Mouse (Mus musculus): ENCODE results near the gene Gm21885. TPM values are rescaled to one million over a fixed set of nuclear protein-coding genes. Genes with fewer than 3 reads are reported as not detected.
A peak's percentile ranks its signal among the peaks of the same experiment; 100 is the strongest.

Gene Gm21885
- polyA plus RNA-seq, 1 experiment from 2014 or later: 9.9 TPM

DNA sequence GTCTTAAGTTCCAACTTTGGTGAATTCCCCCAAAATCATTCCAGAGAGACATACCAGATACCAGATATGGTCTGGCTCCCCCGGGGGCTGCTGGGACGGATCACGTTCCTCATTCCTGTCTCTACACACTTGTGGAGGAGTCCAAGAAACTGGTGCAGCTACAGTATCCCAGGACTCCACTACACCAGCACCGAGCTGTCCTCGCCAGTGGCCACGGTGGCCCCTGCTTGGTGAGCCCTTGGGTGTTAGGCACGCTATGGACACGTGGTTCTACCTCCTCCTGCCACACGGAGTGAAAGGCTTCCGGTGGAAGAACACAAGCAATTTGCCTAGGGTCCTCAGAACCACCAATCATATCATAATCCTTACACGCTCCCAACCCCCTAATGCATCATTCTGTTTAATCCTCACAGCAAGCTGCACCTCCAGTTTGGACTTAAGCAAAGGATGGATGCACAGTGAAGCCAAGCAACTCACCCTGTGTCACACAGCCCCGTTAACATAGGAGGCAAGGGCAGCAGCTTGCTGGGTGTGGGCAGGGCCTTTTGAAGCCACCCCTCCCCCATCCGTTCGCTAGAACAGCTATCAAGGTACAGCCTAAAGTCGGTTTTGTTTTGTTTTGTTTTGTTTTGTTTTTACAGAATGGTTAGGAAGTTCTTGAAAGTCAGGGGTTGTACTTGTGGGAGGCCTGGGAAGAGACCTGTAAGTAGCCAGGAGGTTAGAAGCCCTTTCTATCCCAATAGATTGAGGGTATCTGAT, 38.1 kb upstream of the Gm21885 start:
- Histone ChIP-seq H3K27me3 (ENCODE audit: control insufficient read depth, insufficient read depth, low read length) (no peaks in the 10 kb centered on the region), H3K4me1 (ENCODE audit: control insufficient read depth, insufficient read depth, low read length) (peaks cover 37% of the 10 kb centered on the region), H3K9me3 (replicated peaks; ENCODE audit: control insufficient read depth, low read length) (no peaks in the 10 kb centered on the region), H3K36me3 (ENCODE audit: control insufficient read depth, insufficient read depth, low read length) (no peaks in the 10 kb centered on the region), H3K27ac (ENCODE audit: low read length) (peak overlapping the region; percentile 72), H3K4me2 (ENCODE audit: low read depth, low read length) (peak overlapping the region; percentile 60), H3K4me3 (replicated peaks; ENCODE audit: low read length) (peak overlapping the region; percentile 37; the same call in 1 of the 2 replicates), H3K9ac (ENCODE audit: low read length) (peak overlapping the region; percentile 69)
- ATAC-seq (ENCODE audit: insufficient read depth, low FRiP score): peak; percentile 39
- WGBS: 33% methylated on average over 15 of the region's 15 CpGs

DNA sequence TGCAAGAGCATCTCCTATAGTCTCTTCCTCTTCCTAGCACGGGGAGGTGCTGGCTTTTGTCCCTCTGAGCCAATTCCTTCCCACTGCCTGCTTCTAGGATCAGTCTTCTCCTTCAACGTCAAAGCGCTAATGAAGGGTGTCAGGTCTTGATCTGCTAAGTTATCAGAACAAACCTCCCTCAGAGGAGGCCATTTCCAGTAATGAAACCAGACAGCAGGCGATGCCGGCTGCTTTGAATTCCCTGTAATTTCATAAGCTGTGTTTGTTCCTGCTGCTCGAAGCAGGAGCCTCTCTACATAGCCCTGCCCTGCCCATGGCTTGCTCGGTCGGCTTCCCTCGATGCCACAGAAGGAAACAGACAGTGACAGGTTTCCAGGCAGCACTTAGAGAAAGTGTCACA, 37.3 kb upstream of the Gm21885 start:
- 66% methylated on average over 9 of the region's 9 CpGs for WGBS
- ATAC-seq (ENCODE audit: insufficient read depth, low FRiP score): no peak
- Histone ChIP-seq H3K9me3 (replicated peaks; ENCODE audit: control insufficient read depth, low read length) (no peaks in the 10 kb centered on the region), H3K36me3 (ENCODE audit: control insufficient read depth, insufficient read depth, low read length) (no peaks in the 10 kb centered on the region), H3K9ac (ENCODE audit: low read length) (no peak overlapping the region), H3K4me2 (ENCODE audit: low read depth, low read length) (no peak overlapping the region), H3K4me3 (replicated peaks; ENCODE audit: low read length) (no peak overlapping the region), H3K4me1 (ENCODE audit: control insufficient read depth, insufficient read depth, low read length) (peaks cover 37% of the 10 kb centered on the region), H3K27ac (ENCODE audit: low read length) (peak overlapping the region; percentile 0; the same call in 1 of the 2 replicates), H3K27me3 (ENCODE audit: control insufficient read depth, insufficient read depth, low read length) (no peaks in the 10 kb centered on the region)

DNA sequence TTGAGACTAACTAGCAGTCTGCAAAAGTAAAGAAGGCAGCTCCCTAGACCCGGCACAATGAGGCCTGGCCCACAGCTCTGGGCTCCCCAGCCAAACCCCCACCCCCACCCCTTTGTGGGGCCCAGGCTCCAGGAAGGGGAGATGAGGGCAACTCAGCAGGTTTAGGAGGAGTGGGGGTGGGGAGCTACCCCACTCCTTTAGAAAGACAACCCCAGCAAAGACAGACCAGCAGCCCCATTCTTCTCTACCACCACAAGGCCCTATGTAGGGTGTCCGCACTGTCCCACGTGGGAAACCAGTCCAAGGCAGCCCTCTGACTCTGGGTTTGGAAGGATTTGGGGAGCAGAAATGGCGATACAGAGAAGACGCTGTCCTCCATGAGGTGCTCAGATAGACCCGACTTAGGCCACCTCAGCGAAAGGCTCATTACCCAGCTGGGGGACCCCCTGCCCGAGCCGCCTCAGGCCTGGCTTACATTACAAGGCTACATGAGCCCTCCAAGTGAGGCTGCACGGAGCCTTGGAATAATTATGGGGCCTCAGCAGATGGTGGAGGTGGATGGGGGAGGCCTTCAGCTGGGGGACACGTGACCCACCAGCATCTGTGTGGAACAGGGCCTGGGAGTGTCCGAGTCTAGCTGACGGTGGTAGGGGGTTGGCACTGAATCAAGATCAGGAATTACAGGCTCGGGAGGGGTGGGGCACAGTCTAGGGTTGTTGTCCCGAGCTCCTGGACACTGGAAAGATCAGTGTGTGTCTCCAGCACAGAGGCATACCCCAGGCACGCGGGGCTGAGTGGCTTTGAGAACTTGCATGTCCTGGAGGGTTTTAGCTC, 35.5 kb upstream of the Gm21885 start, which contains the start of gene Wfikkn2:
TSS of gene Wfikkn2 (minus strand) at position 51 of the 834 bp plus-strand sequence.
- Histone ChIP-seq H3K36me3 (ENCODE audit: control insufficient read depth, insufficient read depth, low read length) (no peaks in the 10 kb centered on the region), H3K27ac (ENCODE audit: low read length) (peak within 1 kb of the TSS; percentile 64), H3K4me2 (ENCODE audit: low read depth, low read length) (0 out of 2 replicates have a peak within 1 kb of the TSS, but pooled peaks have one; percentile 11), H3K4me3 (replicated peaks; ENCODE audit: low read length) (no peak within 1 kb of the TSS), H3K9ac (ENCODE audit: low read length) (peak within 1 kb of the TSS; percentile 49), H3K9me3 (replicated peaks; ENCODE audit: control insufficient read depth, low read length) (no peaks in the 10 kb centered on the region), H3K4me1 (ENCODE audit: control insufficient read depth, insufficient read depth, low read length) (peaks cover 35% of the 10 kb centered on the region), H3K27me3 (ENCODE audit: control insufficient read depth, insufficient read depth, low read length) (no peaks in the 10 kb centered on the region)
- ATAC-seq (ENCODE audit: insufficient read depth, low FRiP score): peak; percentile 63
- WGBS: 46% methylated on average over 17 of the region's 17 CpGs

DNA sequence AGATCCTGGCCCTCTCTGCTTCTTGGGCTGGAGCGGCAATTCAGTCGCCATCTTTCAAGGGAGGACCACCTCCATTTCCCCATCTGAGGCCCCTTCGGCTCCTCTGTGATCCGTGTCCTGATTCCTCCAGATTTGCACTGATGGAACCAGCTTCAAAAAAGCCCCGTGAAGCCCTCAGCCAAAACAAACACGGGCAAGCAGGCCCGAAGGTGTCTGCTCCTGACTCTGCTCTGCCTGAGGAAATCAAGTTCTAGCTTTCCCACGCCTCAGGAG, 34.9 kb upstream of the Gm21885 start:
- no peak for ATAC-seq (ENCODE audit: insufficient read depth, low FRiP score)
- 40% methylated on average over 8 of the region's 8 CpGs for WGBS
- peaks cover 35% of the 10 kb centered on the region for H3K4me1 ChIP-seq (ENCODE audit: control insufficient read depth, insufficient read depth, low read length)
- H3K27me3 ChIP-seq (ENCODE audit: control insufficient read depth, insufficient read depth, low read length): no peaks in the 10 kb centered on the region
- peak overlapping the region; percentile 64 for H3K27ac ChIP-seq (ENCODE audit: low read length)
- peak overlapping the region; percentile 49 for H3K9ac ChIP-seq (ENCODE audit: low read length)
- no peaks in the 10 kb centered on the region for H3K9me3 ChIP-seq (replicated peaks; ENCODE audit: control insufficient read depth, low read length)
- 0 out of 2 replicates have a peak overlapping the region, but pooled peaks have one; percentile 11 for H3K4me2 ChIP-seq (ENCODE audit: low read depth, low read length)
- no peak overlapping the region for H3K4me3 ChIP-seq (replicated peaks; ENCODE audit: low read length)
- H3K36me3 ChIP-seq (ENCODE audit: control insufficient read depth, insufficient read depth, low read length): no peaks in the 10 kb centered on the region

DNA sequence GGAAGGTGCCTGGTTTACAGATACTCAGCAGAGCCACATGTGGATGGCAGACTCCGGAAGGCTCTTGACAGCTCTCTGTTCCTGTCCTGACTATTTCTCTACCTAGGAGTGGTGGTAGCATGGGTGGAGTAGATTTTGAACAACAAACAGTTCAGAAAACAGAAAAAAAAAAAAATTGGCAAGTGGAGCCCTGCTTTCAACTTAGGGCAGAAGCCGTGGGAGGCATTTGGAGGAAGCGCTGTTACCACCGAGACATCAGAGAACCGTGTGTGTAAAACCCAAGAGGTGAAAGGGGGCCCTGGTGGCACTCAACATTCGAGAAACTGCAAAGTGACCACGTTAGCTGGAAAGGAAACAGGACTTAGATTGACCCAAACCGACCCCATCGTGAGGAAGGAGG, 28.5 kb upstream of the Gm21885 start:
- Histone ChIP-seq H3K27me3 (ENCODE audit: control insufficient read depth, insufficient read depth, low read length) (no peaks in the 10 kb centered on the region), H3K27ac (ENCODE audit: low read length) (no peak overlapping the region), H3K36me3 (ENCODE audit: control insufficient read depth, insufficient read depth, low read length) (no peaks in the 10 kb centered on the region), H3K9me3 (replicated peaks; ENCODE audit: control insufficient read depth, low read length) (no peaks in the 10 kb centered on the region), H3K4me3 (replicated peaks; ENCODE audit: low read length) (no peak overlapping the region), H3K9ac (ENCODE audit: low read length) (no peak overlapping the region), H3K4me1 (ENCODE audit: control insufficient read depth, insufficient read depth, low read length) (no peaks in the 10 kb centered on the region), H3K4me2 (ENCODE audit: low read depth, low read length) (no peak overlapping the region)
- ATAC-seq (ENCODE audit: insufficient read depth, low FRiP score): no peak
- 75% methylated on average over 9 of the region's 9 CpGs for WGBS

DNA sequence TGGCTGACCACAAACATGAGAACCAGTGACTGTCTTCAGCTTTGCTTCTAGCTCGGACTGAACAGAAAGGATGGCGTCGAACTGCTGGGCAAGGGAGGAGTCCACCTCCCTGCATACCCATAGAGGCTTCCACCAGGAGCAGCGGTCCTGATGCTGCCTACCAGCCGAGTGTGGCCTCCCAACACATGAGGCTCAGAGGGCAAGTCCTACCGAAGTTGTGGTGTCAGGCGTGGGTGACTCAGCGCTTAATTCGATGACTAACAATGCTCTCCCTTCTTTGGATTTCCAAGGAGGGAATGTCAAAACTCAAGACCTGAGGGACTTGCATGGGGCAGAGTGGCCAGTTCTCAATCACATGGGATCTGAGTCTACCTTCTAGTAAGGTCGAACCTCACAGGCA, 28.0 kb upstream of the Gm21885 start:
- WGBS: 85% methylated on average over 10 of the region's 10 CpGs
- Histone ChIP-seq H3K36me3 (ENCODE audit: control insufficient read depth, insufficient read depth, low read length) (no peaks in the 10 kb centered on the region), H3K9ac (ENCODE audit: low read length) (no peak overlapping the region), H3K4me1 (ENCODE audit: control insufficient read depth, insufficient read depth, low read length) (no peaks in the 10 kb centered on the region), H3K9me3 (replicated peaks; ENCODE audit: control insufficient read depth, low read length) (no peaks in the 10 kb centered on the region), H3K27me3 (ENCODE audit: control insufficient read depth, insufficient read depth, low read length) (no peaks in the 10 kb centered on the region), H3K4me2 (ENCODE audit: low read depth, low read length) (no peak overlapping the region), H3K27ac (ENCODE audit: low read length) (no peak overlapping the region), H3K4me3 (replicated peaks; ENCODE audit: low read length) (no peak overlapping the region)
- ATAC-seq (ENCODE audit: insufficient read depth, low FRiP score): no peak

DNA sequence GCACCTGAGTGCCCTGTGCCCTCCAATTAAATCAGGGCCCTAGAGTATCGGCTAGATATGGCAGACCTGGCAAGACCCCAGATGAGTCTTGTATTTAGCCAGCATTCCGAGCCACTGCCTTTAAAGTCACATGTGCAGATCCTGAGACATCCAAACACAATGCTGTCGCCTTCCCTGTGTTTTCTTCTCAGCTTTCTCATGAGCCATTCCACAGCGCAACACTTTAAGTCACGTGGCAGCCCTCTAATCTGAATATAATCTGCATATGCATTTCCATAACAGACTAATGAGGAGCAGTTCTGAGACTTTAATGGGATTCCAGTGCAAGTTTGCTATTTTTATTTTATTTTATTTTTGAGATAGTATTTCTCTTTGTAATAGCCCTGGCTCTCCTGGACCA, 25.9 kb upstream of the Gm21885 start:
- Histone ChIP-seq H3K36me3 (ENCODE audit: control insufficient read depth, insufficient read depth, low read length) (no peaks in the 10 kb centered on the region), H3K4me2 (ENCODE audit: low read depth, low read length) (no peak overlapping the region), H3K27me3 (ENCODE audit: control insufficient read depth, insufficient read depth, low read length) (no peaks in the 10 kb centered on the region), H3K9ac (ENCODE audit: low read length) (no peak overlapping the region), H3K4me1 (ENCODE audit: control insufficient read depth, insufficient read depth, low read length) (no peaks in the 10 kb centered on the region), H3K9me3 (replicated peaks; ENCODE audit: control insufficient read depth, low read length) (no peaks in the 10 kb centered on the region), H3K4me3 (replicated peaks; ENCODE audit: low read length) (no peak overlapping the region), H3K27ac (ENCODE audit: low read length) (no peak overlapping the region)
- ATAC-seq (ENCODE audit: insufficient read depth, low FRiP score): no peak
- 69% methylated on average over 5 of the region's 5 CpGs for WGBS

DNA sequence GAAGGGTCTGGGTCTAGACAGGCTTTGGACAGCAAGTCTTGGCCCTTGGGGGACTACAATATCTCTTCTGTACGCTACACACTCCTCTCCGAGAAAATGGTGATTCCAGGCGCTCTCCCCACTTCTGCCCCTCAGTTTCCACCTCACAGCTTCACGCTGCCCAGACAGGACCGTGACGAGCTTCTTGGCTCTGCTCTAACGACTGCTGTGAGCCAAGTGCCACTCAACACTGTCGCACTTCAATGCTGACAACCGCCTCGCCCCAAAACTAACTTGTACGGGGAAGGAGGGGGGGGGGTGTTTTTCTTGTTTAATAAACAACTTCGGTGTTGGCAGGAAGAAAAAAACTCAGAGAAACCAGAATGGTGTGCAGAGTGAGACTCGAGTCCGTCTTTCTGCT, 23.7 kb upstream of the Gm21885 start:
- Histone ChIP-seq H3K9ac (ENCODE audit: low read length) (no peak overlapping the region), H3K4me1 (ENCODE audit: control insufficient read depth, insufficient read depth, low read length) (no peaks in the 10 kb centered on the region), H3K4me2 (ENCODE audit: low read depth, low read length) (no peak overlapping the region), H3K4me3 (replicated peaks; ENCODE audit: low read length) (no peak overlapping the region), H3K9me3 (replicated peaks; ENCODE audit: control insufficient read depth, low read length) (no peaks in the 10 kb centered on the region), H3K36me3 (ENCODE audit: control insufficient read depth, insufficient read depth, low read length) (no peaks in the 10 kb centered on the region), H3K27me3 (ENCODE audit: control insufficient read depth, insufficient read depth, low read length) (no peaks in the 10 kb centered on the region), H3K27ac (ENCODE audit: low read length) (no peak overlapping the region)
- no peak for ATAC-seq (ENCODE audit: insufficient read depth, low FRiP score)
- 71% methylated on average over 14 of the region's 14 CpGs for WGBS

DNA sequence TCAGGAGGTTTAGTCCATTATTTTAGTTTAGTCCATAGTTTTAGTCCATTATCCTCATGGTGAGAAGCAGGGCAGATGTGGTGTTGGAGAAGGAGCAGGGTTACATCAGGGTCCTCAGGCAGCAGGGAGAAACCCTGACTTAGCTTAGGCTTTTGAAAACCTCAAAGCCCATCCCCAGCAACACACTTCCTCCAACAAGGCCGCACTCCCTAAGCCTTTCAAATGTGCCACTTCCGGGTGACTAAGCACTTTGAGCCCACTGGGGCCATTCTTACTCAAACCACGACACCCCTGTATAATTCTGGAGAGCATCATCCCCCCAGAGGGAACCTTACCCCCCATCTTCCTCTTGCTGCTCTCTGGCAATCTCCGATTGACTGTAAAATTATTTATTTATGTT, 21.9 kb upstream of the Gm21885 start:
- Histone ChIP-seq H3K4me1 (ENCODE audit: control insufficient read depth, insufficient read depth, low read length) (peaks cover under 1% of the 10 kb centered on the region; the same call in 1 of the 2 replicates), H3K27me3 (ENCODE audit: control insufficient read depth, insufficient read depth, low read length) (no peaks in the 10 kb centered on the region), H3K4me3 (replicated peaks; ENCODE audit: low read length) (no peak overlapping the region), H3K27ac (ENCODE audit: low read length) (no peak overlapping the region), H3K36me3 (ENCODE audit: control insufficient read depth, insufficient read depth, low read length) (no peaks in the 10 kb centered on the region), H3K9ac (ENCODE audit: low read length) (no peak overlapping the region), H3K9me3 (replicated peaks; ENCODE audit: control insufficient read depth, low read length) (no peaks in the 10 kb centered on the region), H3K4me2 (ENCODE audit: low read depth, low read length) (no peak overlapping the region)
- 70% methylated on average over 4 of the region's 4 CpGs for WGBS
- ATAC-seq (ENCODE audit: insufficient read depth, low FRiP score): no peak

Data from stomach, embryonic 16.5 days (tissue).